Mouse (Mus musculus): ENCODE measurements around the gene Tmem130. TPM values are rescaled to one million over a fixed set of nuclear protein-coding genes. Genes with fewer than 3 reads are reported as not detected.

Tmem130 gene
- polyA plus RNA-seq, 1 experiment from 2014 or later = 4.4 TPM

GRCm38 (mm10) chr5:144691421-144691820 is 70.2 kb downstream of the Tmem130 start:
- H3K27ac ChIP-seq = no peak overlapping the region
- no peak overlapping the region for H3K9ac ChIP-seq
- no peak for ATAC-seq (ENCODE audit: insufficient read depth, low FRiP score, low read depth)
- H3K4me2 ChIP-seq = no peak overlapping the region
- H3K9me3 ChIP-seq = no peaks in the 10 kb centered on the region
- no peaks in the 10 kb centered on the region for H3K36me3 ChIP-seq
- no peak overlapping the region for H3K4me3 ChIP-seq (replicated peaks)
- H3K4me1 ChIP-seq = no peaks in the 10 kb centered on the region
- no peaks in the 10 kb centered on the region; the same call in 1 of the 2 replicates for H3K27me3 ChIP-seq (replicated peaks)
- 77% methylated on average over 4 of the region's 4 CpGs for WGBS

DNA sequence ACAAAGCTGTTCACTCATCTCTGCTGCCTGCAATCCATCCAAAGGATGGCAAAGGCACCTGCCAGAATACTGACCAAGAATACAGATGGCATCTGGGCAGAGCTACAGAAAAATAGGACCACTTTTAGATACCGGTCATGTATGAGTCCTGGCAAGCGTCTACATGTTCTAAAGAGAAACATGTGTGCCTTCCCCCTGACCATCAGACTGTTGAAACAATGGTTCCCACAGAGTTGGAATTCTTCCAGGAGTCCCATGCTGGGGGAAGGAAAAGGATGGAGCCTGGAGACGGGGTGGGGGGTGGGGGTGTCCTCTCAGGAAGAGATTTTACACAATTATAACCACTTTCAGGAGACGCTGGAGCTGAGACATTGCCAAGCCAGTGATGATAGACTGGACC is 73.2 kb downstream of the Tmem130 start:
- no peak overlapping the region for H3K4me2 ChIP-seq
- no peak overlapping the region for H3K27ac ChIP-seq
- no peaks in the 10 kb centered on the region; the same call in 1 of the 2 replicates for H3K27me3 ChIP-seq (replicated peaks)
- no peaks in the 10 kb centered on the region for H3K36me3 ChIP-seq
- H3K4me3 ChIP-seq (replicated peaks) = no peak overlapping the region
- no peak for ATAC-seq (ENCODE audit: insufficient read depth, low FRiP score, low read depth)
- no peak overlapping the region for H3K9ac ChIP-seq
- WGBS = 48% methylated on average over 4 of the region's 4 CpGs
- H3K4me1 ChIP-seq = no peaks in the 10 kb centered on the region
- no peaks in the 10 kb centered on the region for H3K9me3 ChIP-seq

Other genes starting within 250 kb of the Tmem130 start
- gene Nptx2, start 215.9 kb downstream of the Tmem130 start, polyA plus RNA-seq (2015; fragmentation: Nextera tagmentation; extraction: Ambion mirVana) = 3.0 and 3.2 TPM in 2 replicates
- gene Trrap, start 5.9 kb upstream of the Tmem130 start, polyA plus RNA-seq (2015; fragmentation: Nextera tagmentation; extraction: Ambion mirVana) = 60.7 and 62.1 TPM in 2 replicates
- gene Smurf1, start 204.0 kb upstream of the Tmem130 start, polyA plus RNA-seq (2015; fragmentation: Nextera tagmentation; extraction: Ambion mirVana) = 14.3 and 14.4 TPM in 2 replicates

All from stomach, embryonic 15.5 days (tissue).